Mouse (Mus musculus): Measurements from ENCODE around the gene Dgkz. TPM values are rescaled to one million over a fixed set of nuclear protein-coding genes. Genes with fewer than 3 reads are reported as not detected.

The Dgkz gene
- total and polyA plus RNA-seq, 2 experiments from 2014 or later = 40.7 to 163 TPM

GRCm38 (mm10) chr2:91927826-91928533 lies 47.7 kb downstream of the Dgkz start:
- no peaks in the 10 kb centered on the region for H3K9me3 ChIP-seq (ENCODE audit: low read length)
- H3K36me3 ChIP-seq (ENCODE audit: insufficient read depth, low read length) = no peaks in the 10 kb centered on the region
- H3K27me3 ChIP-seq (ENCODE audit: insufficient read depth, low read length) = peaks cover 6% of the 10 kb centered on the region; the same call in 1 of the 2 replicates
- TF ChIP-seq CTCF (IDR thresholded peaks at IDR 0.05; ENCODE audit: low read depth) = peak; percentile 69
- H3K4me1 ChIP-seq (ENCODE audit: insufficient read depth, low read length) = peaks cover 8% of the 10 kb centered on the region; the same call in 1 of the 2 replicates
- H3K27ac ChIP-seq = no peak overlapping the region
- H3K4me2 ChIP-seq (ENCODE audit: low read depth, low read length) = 0 out of 2 replicates have a peak overlapping the region, but pooled peaks have one; percentile 6
- ATAC-seq (no peak), DNase-seq (ENCODE audit: low spot score) (peak; percentile 72)
- WGBS = 49% methylated on average over 34 of the region's 34 CpGs
- H3K9ac ChIP-seq (replicated peaks; ENCODE audit: low read length) = no peak overlapping the region
- H3K4me3 ChIP-seq (ENCODE audit: low read length) = no peak overlapping the region

DNA sequence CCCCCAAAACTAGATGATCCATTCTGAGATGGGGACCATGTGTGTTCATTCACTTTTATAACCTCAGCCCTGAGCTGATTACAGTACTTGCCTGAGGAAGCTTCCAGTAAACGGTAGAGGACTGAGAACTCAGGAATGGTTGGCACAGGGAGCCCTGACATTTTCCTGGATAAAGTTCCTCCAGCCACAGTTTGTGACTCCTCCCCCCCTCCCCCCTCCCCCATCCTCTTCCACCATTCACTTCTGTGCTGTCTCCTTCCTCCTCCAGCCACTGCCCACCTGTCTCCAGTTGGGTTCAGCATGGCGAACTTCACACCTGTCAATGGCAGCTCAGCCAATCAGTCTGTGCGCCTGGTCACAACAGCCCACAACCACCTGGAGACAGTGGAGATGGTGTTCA lies 48.7 kb downstream of the Dgkz start, which contains the start of gene Chrm4:
TSS of gene Chrm4 (plus strand) at position 301 of the 400 bp plus-strand sequence.
- no peak for ATAC-seq
- 94% methylated on average over 3 of the region's 3 CpGs for WGBS
- no peak for DNase-seq (ENCODE audit: low spot score)
- H3K27ac ChIP-seq = no peak within 1 kb of the TSS
- no peaks in the 10 kb centered on the region for H3K9me3 ChIP-seq (ENCODE audit: low read length)
- TF ChIP-seq CTCF (IDR thresholded peaks at IDR 0.05; ENCODE audit: low read depth) = no peak
- H3K27me3 ChIP-seq (ENCODE audit: insufficient read depth, low read length) = peaks cover 13% of the 10 kb centered on the region; the same call in 1 of the 2 replicates
- H3K36me3 ChIP-seq (ENCODE audit: insufficient read depth, low read length) = no peaks in the 10 kb centered on the region
- H3K4me3 ChIP-seq (ENCODE audit: low read length) = no peak within 1 kb of the TSS
- 0 out of 2 replicates have a peak within 1 kb of the TSS, but pooled peaks have one; percentile 6 for H3K4me2 ChIP-seq (ENCODE audit: low read depth, low read length)
- H3K9ac ChIP-seq (replicated peaks; ENCODE audit: low read length) = no peak within 1 kb of the TSS
- peaks cover 7% of the 10 kb centered on the region; the same call in 1 of the 2 replicates for H3K4me1 ChIP-seq (ENCODE audit: insufficient read depth, low read length)

DNA sequence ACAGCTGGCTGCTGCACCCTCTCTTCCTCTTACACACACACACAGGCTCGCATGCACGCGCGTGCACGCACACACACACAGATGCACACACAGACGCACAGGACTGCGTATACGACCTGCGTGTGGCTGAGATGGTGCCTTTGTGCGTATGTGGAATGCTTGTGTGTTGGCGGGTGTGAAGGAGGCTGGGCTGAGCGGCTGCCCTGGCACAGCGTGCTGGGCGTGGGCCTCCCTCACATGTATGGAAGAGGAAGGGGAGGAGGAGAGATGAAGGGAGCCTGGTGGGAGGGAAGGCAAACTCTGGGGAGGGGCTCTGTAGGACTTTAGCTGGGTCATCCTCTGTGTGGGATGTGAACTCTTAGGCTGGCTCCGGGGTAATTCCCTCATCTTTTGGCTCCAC lies 50.2 kb downstream of the Dgkz start:
- Histone ChIP-seq H3K4me2 (ENCODE audit: low read depth, low read length) (no peak overlapping the region), H3K4me1 (ENCODE audit: insufficient read depth, low read length) (peaks cover 5% of the 10 kb centered on the region; the same call in 1 of the 2 replicates), H3K9ac (replicated peaks; ENCODE audit: low read length) (no peak overlapping the region), H3K4me3 (ENCODE audit: low read length) (no peak overlapping the region), H3K9me3 (ENCODE audit: low read length) (no peaks in the 10 kb centered on the region), H3K36me3 (ENCODE audit: insufficient read depth, low read length) (no peaks in the 10 kb centered on the region; the same call in 1 of the 2 replicates), H3K27ac (no peak overlapping the region), H3K27me3 (ENCODE audit: insufficient read depth, low read length) (peaks cover 13% of the 10 kb centered on the region; the same call in 1 of the 2 replicates)
- no peak for TF ChIP-seq CTCF (IDR thresholded peaks at IDR 0.05; ENCODE audit: low read depth)
- no peak for DNase-seq (ENCODE audit: low spot score)
- 82% methylated on average over 15 of the region's 15 CpGs for WGBS
- no peak for ATAC-seq

- Histone ChIP-seq H3K4me3 (ENCODE audit: low read length) (no peak overlapping the region), H3K4me1 (ENCODE audit: insufficient read depth, low read length) (peaks cover 5% of the 10 kb centered on the region; the same call in 1 of the 2 replicates), H3K9ac (replicated peaks; ENCODE audit: low read length) (no peak overlapping the region), H3K27ac (no peak overlapping the region), H3K27me3 (ENCODE audit: insufficient read depth, low read length) (peaks cover 13% of the 10 kb centered on the region; the same call in 1 of the 2 replicates), H3K36me3 (ENCODE audit: insufficient read depth, low read length) (no peaks in the 10 kb centered on the region; the same call in 1 of the 2 replicates), H3K9me3 (ENCODE audit: low read length) (no peaks in the 10 kb centered on the region), H3K4me2 (ENCODE audit: low read depth, low read length) (no peak overlapping the region)
- ATAC-seq (no peak), DNase-seq (ENCODE audit: low spot score) (no peak)
- WGBS = 57% methylated on average over 1 of the region's 1 CpGs
- TF ChIP-seq CTCF (IDR thresholded peaks at IDR 0.05; ENCODE audit: low read depth) = no peak
These were observed 50.9 kb downstream of the Dgkz start for GRCm38 (mm10) chr2:91924726-91925125.

GRCm38 (mm10) chr2:91923415-91924337 lies 52.0 kb downstream of the Dgkz start:
- no peaks in the 10 kb centered on the region for H3K9me3 ChIP-seq (ENCODE audit: low read length)
- ATAC-seq = peak; percentile 38
- H3K9ac ChIP-seq (replicated peaks; ENCODE audit: low read length) = no peak overlapping the region
- no peaks in the 10 kb centered on the region; the same call in 1 of the 2 replicates for H3K36me3 ChIP-seq (ENCODE audit: insufficient read depth, low read length)
- H3K4me3 ChIP-seq (ENCODE audit: low read length) = peak overlapping the region; percentile 30
- no peak overlapping the region for H3K27ac ChIP-seq
- TF ChIP-seq CTCF (IDR thresholded peaks at IDR 0.05; ENCODE audit: low read depth) = peak; percentile 85
- H3K4me2 ChIP-seq (ENCODE audit: low read depth, low read length) = peak overlapping the region; percentile 88
- 3% methylated on average over 54 of the region's 54 CpGs for WGBS
- peaks cover 5% of the 10 kb centered on the region; the same call in 1 of the 2 replicates for H3K4me1 ChIP-seq (ENCODE audit: insufficient read depth, low read length)
- peaks cover 13% of the 10 kb centered on the region; the same call in 1 of the 2 replicates for H3K27me3 ChIP-seq (ENCODE audit: insufficient read depth, low read length)
- peak; percentile 90 for DNase-seq (ENCODE audit: low spot score)
